Mouse (Mus musculus): ENCODE data around the gene Car8. TPM values are rescaled to one million over a fixed set of nuclear protein-coding genes. Genes with fewer than 3 reads are reported as not detected.
A peak's percentile ranks its signal among the peaks of the same experiment; 100 is the strongest.

The Car8 gene
- polyA plus RNA-seq, 1 experiment from 2014 or later = 9.2 TPM

DNA sequence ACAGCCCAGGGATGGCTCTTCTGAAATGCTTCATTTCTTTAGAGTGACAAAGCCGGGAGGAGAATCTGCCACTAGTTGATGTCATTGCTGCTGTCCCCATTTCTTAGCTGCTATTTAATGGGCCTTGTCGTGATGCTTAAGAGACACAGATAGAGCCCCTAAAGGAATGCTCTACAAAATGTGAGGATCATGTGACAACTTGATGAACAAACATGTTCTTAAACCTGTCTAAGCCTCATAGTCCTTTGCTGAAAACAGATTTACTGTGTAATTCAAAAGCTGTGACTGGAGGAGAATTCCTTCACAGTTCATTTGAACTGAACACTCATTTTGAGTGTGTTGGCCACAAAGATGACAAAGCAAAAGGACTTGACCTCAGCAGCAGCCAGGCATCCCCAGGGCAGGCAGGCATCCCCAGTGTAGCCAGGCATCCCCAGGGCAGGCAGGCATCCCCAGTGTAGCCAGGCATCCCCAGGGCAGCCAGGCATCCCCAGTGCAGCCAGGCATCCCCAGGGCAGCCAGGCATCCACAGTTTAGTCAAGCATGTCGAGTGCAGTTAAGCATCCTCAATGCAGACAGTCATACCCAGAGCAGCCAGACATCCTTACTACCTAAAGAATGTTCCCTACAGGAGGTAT, 9.1 kb downstream of the Car8 start:
- H3K4me3 ChIP-seq = no peak overlapping the region
- no peak overlapping the region for H3K9ac ChIP-seq
- no peak overlapping the region for H3K4me2 ChIP-seq
- no peaks in the 10 kb centered on the region for H3K36me3 ChIP-seq
- no peak overlapping the region for H3K27ac ChIP-seq (replicated peaks)
- H3K9me3 ChIP-seq = no peaks in the 10 kb centered on the region
- 55% methylated on average over 3 of the region's 3 CpGs for WGBS
- H3K4me1 ChIP-seq = peaks cover 13% of the 10 kb centered on the region
- ATAC-seq (ENCODE audit: extremely low read depth, insufficient number of reproducible peaks, low FRiP score, low TSS enrichment) = no peak
- H3K27me3 ChIP-seq (replicated peaks) = 0 out of 2 replicates have a peak, but pooled peaks cover 3% of the 10 kb centered on the region

DNA sequence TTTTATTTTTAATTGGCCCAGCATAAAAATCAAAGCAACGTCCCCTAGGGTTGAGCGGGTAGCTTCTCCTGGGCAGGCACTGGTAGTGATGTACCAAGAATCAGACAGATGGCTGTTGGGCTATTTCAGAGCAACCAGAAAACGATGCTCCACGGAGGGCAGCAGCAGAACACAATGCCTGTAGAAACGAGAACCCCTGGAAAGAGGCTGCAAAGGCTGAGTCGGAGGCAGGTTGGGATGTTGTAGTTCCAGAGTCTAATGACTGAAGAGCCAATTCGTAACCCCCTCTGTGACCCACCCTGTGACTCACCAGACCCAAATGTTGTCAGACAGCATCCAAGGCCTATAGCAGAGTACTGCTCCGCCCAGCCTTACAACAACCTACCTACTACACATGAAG, 19.9 kb downstream of the Car8 start:
- no peaks in the 10 kb centered on the region for H3K9me3 ChIP-seq
- H3K36me3 ChIP-seq = no peaks in the 10 kb centered on the region
- H3K27me3 ChIP-seq (replicated peaks) = no peaks in the 10 kb centered on the region
- no peak overlapping the region for H3K4me3 ChIP-seq
- H3K27ac ChIP-seq (replicated peaks) = no peak overlapping the region
- no peak for ATAC-seq (ENCODE audit: extremely low read depth, insufficient number of reproducible peaks, low FRiP score, low TSS enrichment)
- H3K4me2 ChIP-seq = no peak overlapping the region
- WGBS = 86% methylated on average over 8 of the region's 8 CpGs
- peaks cover 37% of the 10 kb centered on the region for H3K4me1 ChIP-seq
- no peak overlapping the region for H3K9ac ChIP-seq

DNA sequence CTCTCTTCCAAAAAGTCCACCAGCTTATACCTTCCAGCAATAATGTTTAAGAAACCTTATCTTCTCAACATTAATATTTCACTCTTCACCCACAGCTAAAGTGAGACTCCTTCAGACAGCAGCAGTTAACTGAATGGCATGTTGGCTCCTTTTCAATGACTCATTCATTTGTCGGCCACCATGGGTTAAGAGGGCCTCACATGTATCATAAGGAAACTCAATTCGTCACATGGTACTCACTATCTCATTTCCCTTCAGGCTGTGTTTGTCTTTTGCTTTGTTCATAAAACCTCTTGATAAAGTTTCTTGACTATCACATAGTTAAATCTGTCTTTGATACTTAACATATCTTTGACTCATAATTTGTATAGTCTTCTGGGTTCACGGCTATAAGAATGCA, 20.8 kb downstream of the Car8 start:
- Histone ChIP-seq H3K27me3 (replicated peaks) (no peaks in the 10 kb centered on the region), H3K4me1 (peaks cover 41% of the 10 kb centered on the region), H3K9me3 (no peaks in the 10 kb centered on the region), H3K27ac (replicated peaks) (no peak overlapping the region), H3K4me3 (no peak overlapping the region), H3K9ac (no peak overlapping the region), H3K4me2 (no peak overlapping the region), H3K36me3 (no peaks in the 10 kb centered on the region)
- ATAC-seq (ENCODE audit: extremely low read depth, insufficient number of reproducible peaks, low FRiP score, low TSS enrichment) = no peak
- 22% methylated on average over 3 of the region's 3 CpGs for WGBS

DNA sequence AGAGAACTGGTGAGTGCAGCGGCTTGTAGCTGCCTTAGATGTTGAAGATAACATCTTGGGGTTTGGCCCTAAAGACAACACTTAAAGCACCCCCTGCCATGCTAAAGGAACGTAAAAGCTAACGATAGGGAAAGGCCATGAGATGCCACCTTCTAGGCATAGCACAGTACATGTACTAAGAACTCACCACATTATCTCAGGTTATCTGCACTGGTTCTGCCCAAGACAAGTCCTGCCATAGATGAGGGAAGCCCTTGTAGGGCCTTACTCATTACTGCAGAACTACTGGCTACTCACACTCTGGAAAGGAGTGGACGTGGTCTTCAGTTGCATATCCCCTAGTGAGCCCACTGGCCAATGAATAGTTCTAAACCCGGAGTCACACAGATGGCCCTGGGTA, 21.6 kb downstream of the Car8 start:
- Histone ChIP-seq H3K27me3 (replicated peaks) (no peaks in the 10 kb centered on the region), H3K4me2 (no peak overlapping the region), H3K4me3 (no peak overlapping the region), H3K27ac (replicated peaks) (no peak overlapping the region), H3K9ac (no peak overlapping the region), H3K36me3 (no peaks in the 10 kb centered on the region), H3K4me1 (peaks cover 45% of the 10 kb centered on the region), H3K9me3 (no peaks in the 10 kb centered on the region)
- 52% methylated on average over 5 of the region's 5 CpGs for WGBS
- ATAC-seq (ENCODE audit: extremely low read depth, insufficient number of reproducible peaks, low FRiP score, low TSS enrichment) = no peak

DNA sequence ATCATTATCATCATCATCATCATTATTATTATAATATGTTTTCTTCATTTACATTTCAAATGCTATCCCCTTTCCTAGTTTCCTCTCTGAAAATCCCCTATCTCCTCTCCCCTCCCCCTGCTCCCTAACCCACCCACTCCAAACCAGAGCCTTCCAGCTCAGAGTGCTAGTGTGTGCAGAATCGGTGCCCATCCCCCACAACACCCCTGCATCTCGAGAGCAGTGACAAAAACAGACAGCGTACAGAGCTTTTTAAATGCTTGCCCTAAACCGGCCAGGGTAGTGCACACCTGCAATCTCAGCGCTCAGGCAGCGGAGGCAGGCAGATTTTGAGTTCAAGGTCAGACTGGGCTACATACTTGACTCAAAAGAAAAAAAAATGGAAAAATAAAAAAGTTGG, 22.3 kb downstream of the Car8 start:
- 13% methylated on average over 6 of the region's 6 CpGs for WGBS
- no peaks in the 10 kb centered on the region for H3K9me3 ChIP-seq
- H3K36me3 ChIP-seq = no peaks in the 10 kb centered on the region
- ATAC-seq (ENCODE audit: extremely low read depth, insufficient number of reproducible peaks, low FRiP score, low TSS enrichment) = no peak
- H3K27ac ChIP-seq (replicated peaks) = no peak overlapping the region
- H3K27me3 ChIP-seq (replicated peaks) = no peaks in the 10 kb centered on the region
- peaks cover 45% of the 10 kb centered on the region for H3K4me1 ChIP-seq
- H3K4me2 ChIP-seq = 0 out of 2 replicates have a peak overlapping the region, but pooled peaks have one; percentile 22
- H3K9ac ChIP-seq = no peak overlapping the region
- H3K4me3 ChIP-seq = no peak overlapping the region

DNA sequence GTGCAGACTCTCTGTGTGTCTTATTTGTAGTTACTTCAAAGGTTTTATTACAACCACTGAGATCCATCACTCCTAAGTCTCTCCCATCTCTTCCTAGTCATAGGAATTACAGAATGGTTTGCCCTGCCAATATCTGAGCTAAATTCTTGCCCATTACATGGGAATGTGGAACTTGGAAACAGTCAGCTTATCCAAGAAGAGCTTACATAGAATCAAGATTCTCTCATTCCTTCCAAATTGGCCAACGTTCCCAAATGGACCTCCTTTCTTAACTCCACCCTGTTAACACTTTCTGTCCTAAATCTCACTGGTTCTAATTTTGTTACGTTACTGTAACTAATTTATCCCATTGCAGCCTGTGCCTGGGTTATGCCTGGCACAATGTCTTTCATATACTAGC, 25.2 kb downstream of the Car8 start:
- ATAC-seq (ENCODE audit: extremely low read depth, insufficient number of reproducible peaks, low FRiP score, low TSS enrichment) = no peak
- H3K36me3 ChIP-seq = no peaks in the 10 kb centered on the region
- H3K4me3 ChIP-seq = no peak overlapping the region
- peaks cover 37% of the 10 kb centered on the region for H3K4me1 ChIP-seq
- H3K4me2 ChIP-seq = no peak overlapping the region
- WGBS = 59% methylated on average over 2 of the region's 2 CpGs
- H3K27ac ChIP-seq (replicated peaks) = no peak overlapping the region
- H3K9ac ChIP-seq = no peak overlapping the region
- H3K9me3 ChIP-seq = no peaks in the 10 kb centered on the region
- H3K27me3 ChIP-seq (replicated peaks) = no peaks in the 10 kb centered on the region

DNA sequence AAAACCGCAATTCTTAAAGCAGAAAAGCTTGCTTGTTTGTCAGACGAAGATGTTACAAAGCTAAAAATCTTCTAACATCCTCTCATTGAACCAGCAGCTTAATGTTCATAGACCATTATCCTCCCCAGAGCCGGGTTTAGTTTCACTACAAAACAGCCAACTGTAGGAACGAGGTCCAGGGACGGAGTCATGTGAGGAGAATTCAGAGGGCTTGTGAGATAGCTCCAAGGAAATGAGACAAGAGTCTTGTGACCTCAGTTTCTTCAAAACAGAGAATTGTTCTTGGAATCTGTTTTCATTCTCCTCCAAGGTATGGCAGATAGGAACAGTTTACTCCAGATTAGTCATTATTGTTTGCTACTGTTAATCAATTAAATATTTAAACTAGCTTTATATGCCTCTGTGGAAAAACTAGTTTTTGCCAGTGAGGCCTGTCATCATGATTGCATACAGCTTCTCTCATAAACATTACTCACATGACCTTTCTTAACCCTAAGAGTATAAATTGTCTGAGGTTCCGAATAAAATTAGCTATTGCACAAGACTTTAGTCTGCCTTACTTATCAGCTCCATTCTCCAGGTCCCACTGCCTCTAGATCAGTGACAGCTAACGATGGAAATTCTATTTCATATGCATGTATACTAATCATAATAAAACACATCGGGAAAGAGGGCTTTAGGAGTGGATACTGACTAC, 25.8 kb downstream of the Car8 start:
- Histone ChIP-seq H3K4me3 (no peak overlapping the region), H3K4me2 (no peak overlapping the region), H3K36me3 (no peaks in the 10 kb centered on the region), H3K9me3 (no peaks in the 10 kb centered on the region), H3K27me3 (replicated peaks) (no peaks in the 10 kb centered on the region), H3K4me1 (peaks cover 34% of the 10 kb centered on the region), H3K27ac (replicated peaks) (no peak overlapping the region), H3K9ac (no peak overlapping the region)
- 58% methylated on average over 8 of the region's 8 CpGs for WGBS
- ATAC-seq (ENCODE audit: extremely low read depth, insufficient number of reproducible peaks, low FRiP score, low TSS enrichment) = no peak

DNA sequence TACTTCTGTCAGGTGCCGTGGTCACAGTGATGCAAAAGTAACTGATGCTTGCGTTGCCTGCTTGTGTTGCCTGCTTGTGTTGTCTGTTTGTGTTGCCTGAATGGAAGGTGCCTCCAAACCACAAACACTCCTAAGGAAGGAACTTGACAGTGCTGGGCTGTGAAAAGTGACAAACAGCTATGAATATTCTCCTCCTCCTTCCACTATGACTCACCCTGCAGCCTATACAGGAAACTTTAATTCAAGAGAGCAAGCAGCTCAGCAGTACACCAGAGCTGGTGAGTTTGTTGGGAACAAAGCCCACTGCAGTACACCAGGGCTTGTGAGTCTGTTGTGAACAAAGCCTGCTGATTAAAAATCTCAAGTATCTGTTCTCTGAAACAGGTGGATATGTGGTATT, 28.4 kb downstream of the Car8 start:
- H3K9me3 ChIP-seq = no peaks in the 10 kb centered on the region
- peaks cover 29% of the 10 kb centered on the region for H3K4me1 ChIP-seq
- 0 out of 2 replicates have a peak overlapping the region, but pooled peaks have one; percentile 3 for H3K27ac ChIP-seq (replicated peaks)
- H3K36me3 ChIP-seq = no peaks in the 10 kb centered on the region
- no peak overlapping the region for H3K4me2 ChIP-seq
- no peak overlapping the region for H3K4me3 ChIP-seq
- no peak overlapping the region for H3K9ac ChIP-seq
- 80% methylated on average over 2 of the region's 2 CpGs for WGBS
- no peak for ATAC-seq (ENCODE audit: extremely low read depth, insufficient number of reproducible peaks, low FRiP score, low TSS enrichment)
- H3K27me3 ChIP-seq (replicated peaks) = no peaks in the 10 kb centered on the region

DNA sequence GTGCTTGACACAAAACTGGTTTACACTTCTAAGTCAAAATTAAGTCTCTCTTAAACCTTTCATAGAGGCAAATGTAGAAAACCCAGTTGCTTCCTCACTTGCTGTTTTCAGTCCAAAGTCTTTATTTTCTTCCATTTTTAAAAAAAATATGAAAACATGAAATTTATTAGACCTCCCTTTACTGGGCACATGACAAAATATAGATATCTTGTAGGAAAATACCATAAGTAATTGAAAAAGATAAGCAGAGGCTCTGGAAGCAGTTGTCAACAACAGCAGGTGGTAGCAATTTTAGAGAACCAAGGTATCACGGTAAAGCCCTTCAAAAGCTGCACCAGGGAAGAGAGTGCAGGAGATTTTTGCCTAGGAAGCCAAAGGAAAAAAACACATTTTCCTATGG, 30.9 kb downstream of the Car8 start:
- H3K4me3 ChIP-seq = no peak overlapping the region
- ATAC-seq (ENCODE audit: extremely low read depth, insufficient number of reproducible peaks, low FRiP score, low TSS enrichment) = no peak
- H3K4me1 ChIP-seq = peaks cover 33% of the 10 kb centered on the region
- H3K9ac ChIP-seq = no peak overlapping the region
- H3K27me3 ChIP-seq (replicated peaks) = no peaks in the 10 kb centered on the region
- WGBS = 40% methylated on average over 1 of the region's 1 CpGs
- H3K4me2 ChIP-seq = no peak overlapping the region
- H3K36me3 ChIP-seq = no peaks in the 10 kb centered on the region
- H3K27ac ChIP-seq (replicated peaks) = no peak overlapping the region
- H3K9me3 ChIP-seq = no peaks in the 10 kb centered on the region

DNA sequence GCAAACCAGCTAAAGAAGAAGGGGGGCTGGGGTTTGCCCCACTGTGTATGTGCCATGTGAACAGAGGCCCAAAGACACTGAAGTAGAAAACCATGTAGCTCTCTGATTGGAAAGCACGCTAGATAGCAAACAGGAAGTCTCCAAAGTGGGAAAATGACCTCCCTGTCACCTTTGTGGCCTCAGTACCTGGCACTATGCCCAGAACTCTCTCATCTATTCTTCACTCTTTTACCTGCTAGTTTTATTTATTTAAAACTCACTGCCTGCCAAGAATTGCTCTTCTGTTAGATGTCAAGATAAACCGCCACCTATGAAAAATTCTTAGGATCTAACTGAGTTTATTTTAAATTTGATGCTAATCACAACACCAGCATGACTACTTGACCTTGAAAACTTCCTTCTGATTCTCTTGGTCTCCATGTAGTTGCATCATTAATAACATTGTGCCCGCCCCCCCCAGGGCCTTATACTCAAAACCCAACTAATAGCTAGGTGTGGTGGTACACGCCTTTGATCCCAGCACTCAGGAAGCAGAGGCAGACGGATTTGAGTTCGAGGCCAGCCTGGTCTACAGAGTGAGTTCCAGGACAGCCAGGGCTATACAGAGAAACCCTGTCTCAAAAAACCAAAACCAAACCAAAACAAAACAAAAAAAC, 31.8 kb downstream of the Car8 start:
- no peaks in the 10 kb centered on the region for H3K27me3 ChIP-seq (replicated peaks)
- 0 out of 2 replicates have a peak, but pooled peaks have one; percentile 31 for ATAC-seq (ENCODE audit: extremely low read depth, insufficient number of reproducible peaks, low FRiP score, low TSS enrichment)
- 59% methylated on average over 6 of the region's 6 CpGs for WGBS
- H3K9ac ChIP-seq = no peak overlapping the region
- no peaks in the 10 kb centered on the region for H3K9me3 ChIP-seq
- peaks cover 30% of the 10 kb centered on the region for H3K4me1 ChIP-seq
- peak overlapping the region; percentile 65; the same call in 1 of the 2 replicates for H3K27ac ChIP-seq (replicated peaks)
- no peaks in the 10 kb centered on the region for H3K36me3 ChIP-seq
- H3K4me2 ChIP-seq = no peak overlapping the region
- no peak overlapping the region for H3K4me3 ChIP-seq

DNA sequence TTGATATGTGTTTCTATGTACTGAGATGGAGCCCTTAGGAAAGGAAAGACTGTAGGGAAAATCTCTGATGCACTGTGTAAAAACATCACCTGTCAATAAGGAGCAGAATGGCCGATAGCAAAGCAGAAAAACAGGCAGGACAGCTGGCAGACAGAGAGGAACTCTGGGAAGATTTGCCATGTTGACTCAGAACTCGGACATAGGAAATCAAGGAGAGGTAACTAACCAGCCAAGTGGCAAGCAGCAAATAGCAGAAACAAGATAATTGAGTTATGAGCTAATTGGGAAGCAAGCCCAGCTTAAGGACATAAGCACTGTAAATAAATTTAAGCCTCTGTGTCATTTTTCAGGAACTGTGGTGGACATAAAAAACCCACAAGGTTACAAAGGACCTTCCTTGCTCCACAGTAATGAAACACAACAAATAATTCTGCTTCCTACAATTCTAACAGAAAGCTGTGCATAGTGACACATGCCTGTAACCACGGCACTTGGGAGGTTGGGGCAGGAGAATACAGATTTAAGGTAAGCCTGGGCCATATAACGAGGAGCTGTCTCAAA, 33.7 kb downstream of the Car8 start:
- 69% methylated on average over 4 of the region's 4 CpGs for WGBS
- ATAC-seq (ENCODE audit: extremely low read depth, insufficient number of reproducible peaks, low FRiP score, low TSS enrichment) = no peak
- no peaks in the 10 kb centered on the region for H3K27me3 ChIP-seq (replicated peaks)
- H3K9me3 ChIP-seq = no peaks in the 10 kb centered on the region
- H3K4me3 ChIP-seq = no peak overlapping the region
- H3K36me3 ChIP-seq = no peaks in the 10 kb centered on the region
- H3K4me2 ChIP-seq = no peak overlapping the region
- H3K9ac ChIP-seq = no peak overlapping the region
- H3K4me1 ChIP-seq = peaks cover 27% of the 10 kb centered on the region
- no peak overlapping the region for H3K27ac ChIP-seq (replicated peaks)

All from heart, embryonic 13.5 days (tissue).